11 mouse cellular contexts compared by ENCODE assay signal in the genomic region with DNA sequence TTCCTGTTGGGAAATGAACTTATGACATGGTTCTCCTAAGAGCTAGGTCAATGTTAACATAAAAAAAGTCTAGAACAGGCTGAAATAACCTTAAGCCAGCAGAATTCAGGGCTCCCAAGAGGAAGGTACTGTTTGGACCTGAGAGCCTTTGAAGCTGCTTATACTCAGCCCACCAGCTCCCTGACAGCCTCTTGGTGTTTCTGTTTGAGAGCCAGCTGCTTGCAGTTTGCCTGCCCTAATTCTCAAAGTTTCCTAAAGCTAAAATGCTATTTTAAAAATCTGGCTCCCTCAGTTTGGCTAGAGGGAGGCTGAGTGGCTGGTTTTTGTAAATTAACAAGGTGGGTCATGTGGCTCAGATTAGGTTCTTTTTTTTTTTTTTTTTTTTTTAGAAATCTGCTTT.
"Had no signal": no experiment of that assay in that cellular context is flagged by ENCODE, and none has a peak within 500 bp of the region (broad histone marks: within the 10 kb centered on the region; RNA-seq: fewer than 3 reads in every experiment).

No protein-coding gene starts in this region.

- H3K4me1 ChIP-seq: liver, embryonic 12.5 days; megakaryocyte, embryonic 14.5 days; midbrain, embryonic 12.5 days had no signal

- H3K36me3 ChIP-seq: limb, embryonic 15.5 days; liver, embryonic 12.5 days; midbrain, embryonic 12.5 days had no signal

- H3K9ac ChIP-seq: limb, embryonic 15.5 days; liver, embryonic 12.5 days; midbrain, embryonic 12.5 days had no signal

- H3K4me2 ChIP-seq: limb, embryonic 15.5 days; liver, embryonic 12.5 days; midbrain, embryonic 12.5 days had no signal

- H3K27me3 ChIP-seq: limb, embryonic 15.5 days; liver, embryonic 12.5 days; megakaryocyte, embryonic 14.5 days; midbrain, embryonic 12.5 days had no signal

- H3K4me3 ChIP-seq: layer of hippocampus, adult 2 months; limb, embryonic 15.5 days; liver, embryonic 12.5 days; megakaryocyte, embryonic 14.5 days; midbrain, embryonic 12.5 days had no signal

- ATAC-seq: liver, embryonic 12.5 days had no signal

- DNase-seq: kidney, adult 18-20 months; kidney, postnatal 10 days; kidney, postnatal 4 days; left cerebral cortex, postnatal 4 days had no signal

- H3K27ac ChIP-seq: layer of hippocampus, adult 2 months; limb, embryonic 15.5 days; liver, embryonic 12.5 days; macrophage; midbrain, embryonic 12.5 days; stomach, postnatal 0 days had no signal

- H3K9me3 ChIP-seq: limb, embryonic 15.5 days; liver, embryonic 12.5 days; megakaryocyte, embryonic 14.5 days; midbrain, embryonic 12.5 days had no signal
